21 mouse cellular contexts compared by ENCODE assay signal in genomic region chr17:5958229-5958628, GRCm38 (mm10).
"Had no signal": no experiment of that assay in that cellular context is flagged by ENCODE, and none has a peak within 500 bp of the region (broad histone marks: within the 10 kb centered on the region; RNA-seq: fewer than 3 reads in every experiment).

No protein-coding gene starts in this region.

- H3K27me3 ChIP-seq: intestine, embryonic 15.5 days; kidney, embryonic 15.5 days; liver, embryonic 13.5 days; midbrain, embryonic 15.5 days; neural tube, embryonic 12.5 days; neural tube, embryonic 15.5 days had no signal

- ATAC-seq: lung, postnatal 0 days; midbrain, embryonic 15.5 days had no signal

- H3K9ac ChIP-seq: kidney, embryonic 15.5 days; liver, embryonic 13.5 days; lung, embryonic 14.5 days; midbrain, embryonic 12.5 days; midbrain, embryonic 15.5 days; neural tube, embryonic 12.5 days; neural tube, embryonic 15.5 days had no signal

- H3K27ac ChIP-seq: kidney, embryonic 15.5 days; liver, embryonic 13.5 days; macrophage; midbrain, embryonic 12.5 days; midbrain, embryonic 15.5 days; neural tube, embryonic 12.5 days; neural tube, embryonic 15.5 days had no signal

- H3K4me2 ChIP-seq: kidney, embryonic 15.5 days; liver, embryonic 13.5 days; midbrain, embryonic 12.5 days; midbrain, embryonic 15.5 days; neural tube, embryonic 12.5 days; neural tube, embryonic 15.5 days had no signal

- H3K36me3 ChIP-seq: intestine, embryonic 15.5 days; kidney, embryonic 15.5 days; liver, embryonic 13.5 days; midbrain, embryonic 12.5 days; midbrain, embryonic 15.5 days; neural tube, embryonic 12.5 days; neural tube, embryonic 15.5 days had no signal

- DNase-seq: kidney, adult 11 months; kidney, adult 8-10 months; kidney, postnatal 10 days; kidney, postnatal 36 days; layer of hippocampus, postnatal 36 days; liver, embryonic 13.5 days; lung, embryonic 14.5 days; right cerebral cortex, adult 18-20 months; right cerebral cortex, postnatal 14 days; right cerebral cortex, postnatal 4 days; thymus, adult 18-20 months; thymus, postnatal 4 days had no signal

- H3K4me1 ChIP-seq: midbrain, embryonic 12.5 days; midbrain, embryonic 15.5 days; neural tube, embryonic 12.5 days; neural tube, embryonic 15.5 days had no signal

- H3K4me3 ChIP-seq: intestine, embryonic 15.5 days; kidney, embryonic 15.5 days; left cerebral cortex, adult 2 months; liver, embryonic 13.5 days; midbrain, embryonic 12.5 days; midbrain, embryonic 15.5 days; neural tube, embryonic 12.5 days; neural tube, embryonic 15.5 days had no signal

- H3K9me3 ChIP-seq: intestine, embryonic 15.5 days; kidney, embryonic 15.5 days; liver, embryonic 13.5 days; midbrain, embryonic 15.5 days; neural tube, embryonic 12.5 days; neural tube, embryonic 15.5 days had no signal
